Mouse (Mus musculus): ENCODE measurements at regions not wholly inside any gene's neighbourhood (a gene's known extent, or its start where the extent isn't known, plus 50 kb on each side); places are given as distances from the start of the nearest gene placed in this dataset.

- Histone ChIP-seq H3K4me1 (ENCODE audit: control insufficient read depth, insufficient read depth, low read depth, low read length) (no peaks in the 10 kb centered on the region), H3K9ac (ENCODE audit: low read depth, low read length) (no peak overlapping the region), H3K4me3 (ENCODE audit: low read length) (no peak overlapping the region), H3K27me3 (replicated peaks; ENCODE audit: control insufficient read depth, insufficient read depth, low read length) (no peaks in the 10 kb centered on the region), H3K36me3 (ENCODE audit: control insufficient read depth, insufficient read depth, low read length) (no peaks in the 10 kb centered on the region), H3K4me2 (ENCODE audit: low read length) (no peak overlapping the region), H3K9me3 (ENCODE audit: control insufficient read depth, low read length) (no peaks in the 10 kb centered on the region), H3K27ac (ENCODE audit: low read depth, low read length) (no peak overlapping the region)
- WGBS, result 94% methylated on average over 1 of the region's 1 CpGs
- no peak for ATAC-seq
Measured at GRCm38 (mm10) chr12:26770753-26771583, 302.0 kb downstream of the Cmpk2 start.

- H3K9me3 ChIP-seq (ENCODE audit: control insufficient read depth, low read length), result no peaks in the 10 kb centered on the region
- no peak overlapping the region for H3K9ac ChIP-seq (ENCODE audit: low read depth, low read length)
- ATAC-seq, result no peak
- H3K27me3 ChIP-seq (replicated peaks; ENCODE audit: control insufficient read depth, insufficient read depth, low read length), result no peaks in the 10 kb centered on the region
- no peaks in the 10 kb centered on the region for H3K4me1 ChIP-seq (ENCODE audit: control insufficient read depth, insufficient read depth, low read depth, low read length)
- H3K4me3 ChIP-seq (ENCODE audit: low read length), result no peak overlapping the region
- H3K36me3 ChIP-seq (ENCODE audit: control insufficient read depth, insufficient read depth, low read length), result no peaks in the 10 kb centered on the region
- H3K4me2 ChIP-seq (ENCODE audit: low read length), result no peak overlapping the region
- WGBS, result 88% methylated on average over 3 of the region's 3 CpGs
- no peak overlapping the region for H3K27ac ChIP-seq (ENCODE audit: low read depth, low read length)
Measured at GRCm38 (mm10) chr12:26767551-26767950, 298.5 kb downstream of the Cmpk2 start.

- Histone ChIP-seq H3K4me2 (ENCODE audit: low read length) (no peak overlapping the region), H3K27ac (ENCODE audit: low read depth, low read length) (no peak overlapping the region), H3K36me3 (ENCODE audit: control insufficient read depth, insufficient read depth, low read length) (no peaks in the 10 kb centered on the region), H3K27me3 (replicated peaks; ENCODE audit: control insufficient read depth, insufficient read depth, low read length) (no peaks in the 10 kb centered on the region), H3K4me3 (ENCODE audit: low read length) (no peak overlapping the region), H3K9ac (ENCODE audit: low read depth, low read length) (no peak overlapping the region), H3K4me1 (ENCODE audit: control insufficient read depth, insufficient read depth, low read depth, low read length) (no peaks in the 10 kb centered on the region), H3K9me3 (ENCODE audit: control insufficient read depth, low read length) (no peaks in the 10 kb centered on the region)
- whole genome bisulfite sequencing, result 54% methylated on average over 9 of the region's 9 CpGs
- peak; percentile 81; the same call in 1 of the 2 replicates for ATAC-seq
Measured at GRCm38 (mm10) chr12:26758657-26759325, 289.8 kb downstream of the Cmpk2 start.

GRCm38 (mm10) chr12:26756284-26756683, 287.3 kb downstream of the Cmpk2 start:
- WGBS, result 14% methylated on average over 2 of the region's 2 CpGs
- Histone ChIP-seq H3K27ac (ENCODE audit: low read depth, low read length) (no peak overlapping the region), H3K36me3 (ENCODE audit: control insufficient read depth, insufficient read depth, low read length) (no peaks in the 10 kb centered on the region), H3K9me3 (ENCODE audit: control insufficient read depth, low read length) (no peaks in the 10 kb centered on the region), H3K4me2 (ENCODE audit: low read length) (no peak overlapping the region), H3K9ac (ENCODE audit: low read depth, low read length) (no peak overlapping the region), H3K27me3 (replicated peaks; ENCODE audit: control insufficient read depth, insufficient read depth, low read length) (no peaks in the 10 kb centered on the region), H3K4me3 (ENCODE audit: low read length) (no peak overlapping the region), H3K4me1 (ENCODE audit: control insufficient read depth, insufficient read depth, low read depth, low read length) (no peaks in the 10 kb centered on the region)
- 0 out of 2 replicates have a peak, but pooled peaks have one; percentile 55 for ATAC-seq

GRCm38 (mm10) chr12:26754611-26755010, 285.6 kb downstream of the Cmpk2 start:
- H3K9me3 ChIP-seq (ENCODE audit: control insufficient read depth, low read length), result no peaks in the 10 kb centered on the region
- no peak overlapping the region for H3K4me3 ChIP-seq (ENCODE audit: low read length)
- no peaks in the 10 kb centered on the region for H3K4me1 ChIP-seq (ENCODE audit: control insufficient read depth, insufficient read depth, low read depth, low read length)
- H3K4me2 ChIP-seq (ENCODE audit: low read length), result no peak overlapping the region
- 54% methylated on average over 2 of the region's 2 CpGs for WGBS
- H3K9ac ChIP-seq (ENCODE audit: low read depth, low read length), result no peak overlapping the region
- no peak for ATAC-seq
- no peaks in the 10 kb centered on the region for H3K27me3 ChIP-seq (replicated peaks; ENCODE audit: control insufficient read depth, insufficient read depth, low read length)
- H3K36me3 ChIP-seq (ENCODE audit: control insufficient read depth, insufficient read depth, low read length), result no peaks in the 10 kb centered on the region
- no peak overlapping the region for H3K27ac ChIP-seq (ENCODE audit: low read depth, low read length)

- 21% methylated on average over 3 of the region's 3 CpGs for WGBS
- Histone ChIP-seq H3K27ac (ENCODE audit: low read depth, low read length) (peak overlapping the region; percentile 44), H3K4me2 (ENCODE audit: low read length) (no peak overlapping the region), H3K27me3 (replicated peaks; ENCODE audit: control insufficient read depth, insufficient read depth, low read length) (no peaks in the 10 kb centered on the region), H3K36me3 (ENCODE audit: control insufficient read depth, insufficient read depth, low read length) (no peaks in the 10 kb centered on the region), H3K4me1 (ENCODE audit: control insufficient read depth, insufficient read depth, low read depth, low read length) (peaks cover 7% of the 10 kb centered on the region; the same call in 1 of the 2 replicates), H3K9ac (ENCODE audit: low read depth, low read length) (no peak overlapping the region), H3K9me3 (ENCODE audit: control insufficient read depth, low read length) (no peaks in the 10 kb centered on the region), H3K4me3 (ENCODE audit: low read length) (no peak overlapping the region)
- peak; percentile 76 for ATAC-seq
Measured at GRCm38 (mm10) chr12:26734558-26734897, 265.5 kb downstream of the Cmpk2 start.

GRCm38 (mm10) chr12:26733822-26734557, 265.0 kb downstream of the Cmpk2 start:
- WGBS, result 19% methylated on average over 4 of the region's 4 CpGs
- H3K4me1 ChIP-seq (ENCODE audit: control insufficient read depth, insufficient read depth, low read depth, low read length), result peaks cover 7% of the 10 kb centered on the region; the same call in 1 of the 2 replicates
- H3K4me3 ChIP-seq (ENCODE audit: low read length), result no peak overlapping the region
- ATAC-seq, result peak; percentile 64
- no peak overlapping the region for H3K9ac ChIP-seq (ENCODE audit: low read depth, low read length)
- H3K4me2 ChIP-seq (ENCODE audit: low read length), result no peak overlapping the region
- no peaks in the 10 kb centered on the region for H3K9me3 ChIP-seq (ENCODE audit: control insufficient read depth, low read length)
- no peaks in the 10 kb centered on the region for H3K36me3 ChIP-seq (ENCODE audit: control insufficient read depth, insufficient read depth, low read length)
- no peaks in the 10 kb centered on the region for H3K27me3 ChIP-seq (replicated peaks; ENCODE audit: control insufficient read depth, insufficient read depth, low read length)
- H3K27ac ChIP-seq (ENCODE audit: low read depth, low read length), result peak overlapping the region; percentile 44

- no peak overlapping the region for H3K4me3 ChIP-seq (ENCODE audit: low read length)
- H3K4me2 ChIP-seq (ENCODE audit: low read length), result no peak overlapping the region
- H3K27me3 ChIP-seq (replicated peaks; ENCODE audit: control insufficient read depth, insufficient read depth, low read length), result no peaks in the 10 kb centered on the region
- no peaks in the 10 kb centered on the region for H3K9me3 ChIP-seq (ENCODE audit: control insufficient read depth, low read length)
- no peak overlapping the region for H3K9ac ChIP-seq (ENCODE audit: low read depth, low read length)
- no peaks in the 10 kb centered on the region for H3K4me1 ChIP-seq (ENCODE audit: control insufficient read depth, insufficient read depth, low read depth, low read length)
- 64% methylated on average over 1 of the region's 1 CpGs for WGBS
- no peak for ATAC-seq
- no peak overlapping the region for H3K27ac ChIP-seq (ENCODE audit: low read depth, low read length)
- no peaks in the 10 kb centered on the region for H3K36me3 ChIP-seq (ENCODE audit: control insufficient read depth, insufficient read depth, low read length)
Measured at GRCm38 (mm10) chr12:26723399-26723798, 254.4 kb downstream of the Cmpk2 start.

GRCm38 (mm10) chr12:26698838-26699237, 229.8 kb downstream of the Cmpk2 start:
- Histone ChIP-seq H3K27me3 (replicated peaks; ENCODE audit: control insufficient read depth, insufficient read depth, low read length) (no peaks in the 10 kb centered on the region), H3K27ac (ENCODE audit: low read depth, low read length) (no peak overlapping the region), H3K4me1 (ENCODE audit: control insufficient read depth, insufficient read depth, low read depth, low read length) (no peaks in the 10 kb centered on the region), H3K9me3 (ENCODE audit: control insufficient read depth, low read length) (no peaks in the 10 kb centered on the region), H3K9ac (ENCODE audit: low read depth, low read length) (no peak overlapping the region), H3K4me3 (ENCODE audit: low read length) (no peak overlapping the region), H3K36me3 (ENCODE audit: control insufficient read depth, insufficient read depth, low read length) (no peaks in the 10 kb centered on the region), H3K4me2 (ENCODE audit: low read length) (no peak overlapping the region)
- 47% methylated on average over 1 of the region's 1 CpGs for WGBS
- no peak for ATAC-seq

Data from hindbrain, embryonic 16.5 days (tissue).